Mouse (Mus musculus) G1E (cell line): Measurements from ENCODE around the gene Eef1akmt4.
A peak's percentile ranks its signal among the peaks of the same experiment; 100 is the strongest.

Experiments
- CTCF ChIP-seq: IDR thresholded peaks from 2 replicates; pipeline ENCODE4 v1.5.1; 2012; ENCODE audit warnings: low read depth, low read length, inconsistent platforms, mixed read lengths
- GATA1 ChIP-seq: IDR thresholded peaks from 2 replicates; pipeline ENCODE4 v1.6.1; 2012; ENCODE audit warnings: borderline replicate concordance, low read length, inconsistent platforms, mixed read lengths
- GATA2 ChIP-seq: IDR thresholded peaks from 2 replicates; pipeline ENCODE4 v1.6.1; 2012; ENCODE audit warnings: low read depth, low read length, inconsistent platforms, borderline replicate concordance
- POLR2AphosphoS5 ChIP-seq: IDR thresholded peaks from 2 replicates; pipeline ENCODE4 v1.6.1; 2012; ENCODE audit warnings: low read depth, low read length, inconsistent platforms; ENCODE audit not compliant: insufficient replicate concordance

DNA sequence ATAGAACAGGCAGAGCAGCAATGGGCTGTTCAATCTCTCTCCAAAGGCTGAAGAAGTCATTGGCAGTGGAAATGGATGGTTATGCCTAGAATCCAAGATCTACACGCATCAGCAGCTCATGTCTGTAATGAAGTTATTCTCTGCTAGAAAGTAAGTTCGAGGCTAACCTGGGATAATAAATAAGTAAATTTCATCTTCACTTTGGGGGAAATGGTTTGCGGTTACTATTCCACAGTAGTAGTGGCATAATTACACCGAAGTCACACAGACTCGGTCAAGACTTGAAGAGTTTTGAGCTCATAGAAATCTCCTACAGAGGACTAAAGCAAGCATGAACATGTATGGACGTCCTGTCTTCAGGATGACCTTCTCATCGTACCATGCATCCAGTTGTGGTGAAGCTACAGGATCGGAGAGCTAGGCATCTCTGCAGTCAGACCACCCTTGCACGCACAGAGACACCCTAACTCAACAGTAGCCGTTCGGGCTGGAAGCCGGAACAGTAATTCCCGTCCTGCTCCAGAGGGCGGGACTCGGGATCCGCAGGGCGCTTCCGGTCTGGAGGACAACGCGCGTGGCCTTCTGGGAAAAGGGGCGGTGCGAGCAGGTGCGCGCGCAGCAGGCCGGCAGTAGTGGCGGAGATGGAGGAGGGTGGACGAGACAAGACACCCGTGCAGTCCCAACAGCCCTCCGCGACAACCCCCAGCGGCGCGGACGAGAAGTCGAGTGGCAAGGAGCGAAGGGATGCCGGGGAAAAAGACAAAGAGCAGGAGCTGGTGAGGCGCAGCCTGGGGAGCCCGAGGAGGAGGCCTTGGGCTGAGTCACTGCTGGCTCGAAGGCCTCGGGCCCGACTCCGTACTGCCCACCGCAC, 39.9 kb downstream of the Eef1akmt4 start, which contains the start of gene Psmd2:
- TF ChIP-seq CTCF (no peak), GATA1 (no peak), POLR2AphosphoS5 (peak; percentile 67; the same call in 1 of the 2 replicates), GATA2 (no peak)
